Mouse (Mus musculus) myocyte (in vitro differentiated cells): ENCODE results near the gene Wtap. TPM values are rescaled to one million over a fixed set of nuclear protein-coding genes. Genes with fewer than 3 reads are reported as not detected.
"Not testable (repeated sequence)": the region's sequence is repeated elsewhere in the genome, so short reads cannot be mapped to it uniquely, and the experiment has no call there.

Experiments
- H3K27me3 ChIP-seq: one replicate; pipeline ENCODE4 v1.6.1; 2011; ENCODE audit not compliant: control insufficient read depth, insufficient read depth, insufficient read length
- H3K36me3 ChIP-seq: one replicate; pipeline ENCODE4 v1.6.1; 2011; ENCODE audit not compliant: control insufficient read depth, insufficient read depth
- H3K4me2 ChIP-seq: one replicate; pipeline ENCODE4 v1.6.1; 2011; ENCODE audit warnings: low read depth, control low read depth
- H3K4me3 ChIP-seq: one replicate; pipeline ENCODE4 v1.5.1; 2011; ENCODE audit warnings: mild to moderate bottlenecking, control low read depth, moderate library complexity
- H3K79me2 ChIP-seq: one replicate; pipeline ENCODE4 v1.6.1; 2011; ENCODE audit not compliant: control insufficient read depth, insufficient read depth
- H3ac ChIP-seq: one replicate; pipeline ENCODE4 v1.6.1; 2011; ENCODE audit not compliant: control insufficient read depth, insufficient read length
- CEBPB ChIP-seq: IDR thresholded peaks from 2 replicates; pipeline ENCODE4 v1.6.1; 2011; ENCODE audit warnings: mild to moderate bottlenecking, moderate library complexity; ENCODE audit not compliant: poor library complexity, insufficient read depth, severe bottlenecking
- E2F4 ChIP-seq: IDR thresholded peaks from one replicate; pipeline ENCODE4 v1.6.1; 2011; ENCODE audit warnings: mild to moderate bottlenecking, control low read depth, moderate library complexity; ENCODE audit not compliant: insufficient read depth
- MAX ChIP-seq: IDR thresholded peaks from one replicate; pipeline ENCODE4 v1.6.1; 2011; ENCODE audit warnings: low read depth, mild to moderate bottlenecking, control low read depth
- MYOD1 ChIP-seq, 3 experiments: IDR thresholded peaks; one replicate each; pipeline ENCODE4 v1.6.1; 2011; ENCODE audit warnings: control low read depth in 2 of 3, low read depth in 2 of 3, mild to moderate bottlenecking in 2 of 3, moderate library complexity in 1 of 3; ENCODE audit not compliant: insufficient read length in 2 of 3, control insufficient read depth in 1 of 3
- MYOG ChIP-seq, 3 experiments: IDR thresholded peaks; one replicate each; pipeline ENCODE4 v1.6.1; 2011; ENCODE audit warnings: control low read depth in 2 of 3, low read depth in 2 of 3, mild to moderate bottlenecking in 2 of 3; ENCODE audit not compliant: insufficient read length in 2 of 3, control insufficient read depth in 1 of 3, insufficient read depth in 1 of 3
- POLR2A ChIP-seq: IDR thresholded peaks from one replicate; pipeline ENCODE4 v1.6.1; 2011; ENCODE audit warnings: low read depth, mild to moderate bottlenecking, control low read depth, moderate library complexity; ENCODE audit not compliant: insufficient read length
- POLR2AphosphoS2 ChIP-seq: IDR thresholded peaks from one replicate; pipeline ENCODE4 v1.6.1; 2011; ENCODE audit warnings: low read depth, control low read depth; ENCODE audit not compliant: insufficient read length
- REST ChIP-seq: IDR thresholded peaks from one replicate; pipeline ENCODE4 v1.6.1; 2011; ENCODE audit warnings: mild to moderate bottlenecking, control low read depth, moderate library complexity; ENCODE audit not compliant: insufficient read depth, insufficient read length
- SRF ChIP-seq: IDR thresholded peaks from one replicate; pipeline ENCODE4 v1.6.1; 2011; ENCODE audit warnings: low read depth; ENCODE audit not compliant: control insufficient read depth, insufficient read length
- TCF12 ChIP-seq: IDR thresholded peaks from one replicate; pipeline ENCODE4 v1.6.1; 2011; ENCODE audit warnings: mild to moderate bottlenecking, control low read depth; ENCODE audit not compliant: poor library complexity, insufficient read depth, severe bottlenecking
- TCF3 ChIP-seq: IDR thresholded peaks from one replicate; pipeline ENCODE4 v1.6.1; 2011; ENCODE audit warnings: low read depth, control low read depth; ENCODE audit not compliant: insufficient read length
- USF1 ChIP-seq: IDR thresholded peaks from one replicate; pipeline ENCODE4 v1.6.1; 2011; ENCODE audit warnings: low read depth, mild to moderate bottlenecking, control low read depth, moderate library complexity
- polyA plus RNA-seq: library from polyadenylated mRNA; unstranded; fragments of >200 nt; fragmentation: generic; extraction: Trizol; gene quantifications from one replicate; pipeline ENCODE4 v1.2.1, GENCODE M21; 2012; ENCODE audit warnings: missing spikeins

The Wtap gene
- polyA plus RNA-seq, result 21.3 TPM

DNA sequence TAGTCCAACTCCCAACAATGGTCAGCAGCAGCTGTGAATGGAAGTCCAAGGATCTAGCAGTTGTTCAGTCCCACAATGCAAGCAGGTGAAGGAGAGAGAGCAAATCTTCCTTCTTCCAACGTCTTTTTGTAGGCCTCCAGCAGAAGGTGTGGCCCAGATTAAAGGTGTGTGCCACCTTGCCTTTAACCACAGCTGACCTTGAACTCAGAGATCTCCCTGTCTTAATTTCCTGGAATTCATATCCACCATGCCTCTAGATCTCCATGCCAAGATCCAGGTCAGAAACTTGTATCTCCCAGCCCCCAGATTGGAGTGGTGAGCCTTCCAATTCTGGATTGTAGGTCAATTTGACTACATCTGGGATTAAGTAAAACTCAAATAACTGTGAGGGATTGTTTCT lies at the start of gene Wtap:
Gene Wtap, minus strand, starts transcription at position 101 of the 400 bp plus-strand sequence.
- Histone ChIP-seq H3K36me3 (no peaks in the 10 kb centered on the region), H3ac (peak within 1 kb of the TSS; percentile 59), H3K79me2 (peaks cover 26% of the 10 kb centered on the region), H3K27me3 (no peaks in the 10 kb centered on the region), H3K4me3 (peak within 1 kb of the TSS; percentile 67), H3K4me2 (peak within 1 kb of the TSS; percentile 92)
- TF ChIP-seq TCF12, result no peak
- TF ChIP-seq TCF3, result no peak
- no peak for TF ChIP-seq REST
- no peak for TF ChIP-seq MYOD1 (IDR thresholded peaks at IDR 0.05; ENCODE audit: control insufficient read depth in 1 of 3, insufficient read length in 2 of 3, low read depth in 2 of 3)
- TF ChIP-seq USF1, result no peak
- no peak for TF ChIP-seq SRF
- no peak for TF ChIP-seq CEBPB
- no peak for TF ChIP-seq POLR2AphosphoS2
- no peak for TF ChIP-seq MAX

DNA sequence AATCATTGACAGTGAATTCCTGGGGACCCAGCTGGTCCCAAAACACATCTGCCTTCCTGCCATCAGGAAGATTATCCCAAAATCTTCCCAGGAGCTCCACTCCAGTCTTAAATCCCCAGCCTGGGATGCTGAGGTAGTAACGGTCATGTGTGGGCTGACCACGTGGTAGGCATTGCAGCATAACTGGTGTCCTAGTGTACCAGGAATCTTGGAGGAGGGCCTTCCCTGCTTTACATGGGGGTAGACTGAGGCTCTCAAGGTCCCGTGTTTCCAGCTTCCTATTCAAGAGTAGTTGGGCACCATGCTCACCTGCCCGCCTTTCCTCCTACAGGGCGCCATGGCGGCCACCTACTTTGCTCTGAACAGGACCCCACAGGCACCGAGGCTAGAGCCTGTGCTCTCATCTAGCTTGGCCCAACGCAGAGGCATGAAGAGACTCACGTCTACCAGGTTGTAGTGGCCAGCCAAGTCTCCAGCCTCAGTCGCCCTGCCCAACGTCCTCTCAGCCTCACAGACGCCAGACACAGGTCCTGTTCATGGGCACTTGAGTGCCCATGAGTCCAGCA lies 42.7 kb upstream of the Wtap start:
- not testable (repeated sequence) for H3K79me2 ChIP-seq, H3K4me3 ChIP-seq, H3K27me3 ChIP-seq, H3K4me2 ChIP-seq, H3K36me3 ChIP-seq, H3ac ChIP-seq

DNA sequence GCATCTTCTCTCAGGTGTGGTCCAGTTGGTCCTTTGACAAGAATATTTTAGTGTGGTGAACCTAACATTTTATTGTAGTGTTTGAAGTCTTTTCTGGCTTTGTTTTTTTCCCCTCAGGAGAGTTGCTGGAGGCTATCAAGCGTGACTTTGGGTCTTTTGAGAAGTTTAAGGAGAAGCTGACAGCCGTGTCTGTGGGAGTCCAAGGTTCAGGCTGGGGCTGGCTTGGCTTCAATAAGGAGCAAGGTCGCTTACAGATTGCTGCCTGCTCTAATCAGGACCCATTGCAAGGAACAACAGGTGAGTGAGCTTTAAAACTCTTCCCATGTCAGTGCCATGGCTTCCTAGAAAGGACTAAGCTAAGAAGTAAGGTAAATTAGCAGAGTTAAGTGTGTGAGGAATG lies 19.3 kb upstream of the Wtap start:
- H3K36me3 ChIP-seq, result peaks cover 26% of the 10 kb centered on the region
- H3K27me3 ChIP-seq, result no peaks in the 10 kb centered on the region
- no peak overlapping the region for H3K4me3 ChIP-seq
- H3K79me2 ChIP-seq, result peaks cover 11% of the 10 kb centered on the region
- H3K4me2 ChIP-seq, result no peak overlapping the region
- no peak for TF ChIP-seq TCF12
- TF ChIP-seq SRF, result no peak
- TF ChIP-seq MYOG (IDR thresholded peaks at IDR 0.05; ENCODE audit: control insufficient read depth in 1 of 3, insufficient read depth in 1 of 3, insufficient read length in 2 of 3, low read depth in 2 of 3), result no peak
- TF ChIP-seq MYOD1 (IDR thresholded peaks at IDR 0.05; ENCODE audit: control insufficient read depth in 1 of 3, insufficient read length in 2 of 3, low read depth in 2 of 3), result no peak
- no peak for TF ChIP-seq POLR2A
- no peak for TF ChIP-seq E2F4
- no peak for TF ChIP-seq REST
- no peak for TF ChIP-seq MAX
- TF ChIP-seq USF1, result no peak
- no peak for TF ChIP-seq CEBPB
- no peak for TF ChIP-seq POLR2AphosphoS2
- no peak for TF ChIP-seq TCF3
- no peak overlapping the region for H3ac ChIP-seq

- Histone ChIP-seq H3ac (no peak overlapping the region), H3K79me2 (peaks cover 13% of the 10 kb centered on the region), H3K36me3 (peaks cover 12% of the 10 kb centered on the region), H3K4me3 (no peak overlapping the region), H3K4me2 (no peak overlapping the region), H3K27me3 (no peaks in the 10 kb centered on the region)
- TF ChIP-seq SRF (no peak), POLR2A (no peak), USF1 (no peak), MYOD1 (IDR thresholded peaks at IDR 0.05; ENCODE audit: control insufficient read depth in 1 of 3, insufficient read length in 2 of 3, low read depth in 2 of 3) (no peak), CEBPB (no peak), TCF3 (no peak), TCF12 (no peak), E2F4 (no peak), MAX (no peak), REST (no peak), MYOG (IDR thresholded peaks at IDR 0.05; ENCODE audit: control insufficient read depth in 1 of 3, insufficient read depth in 1 of 3, insufficient read length in 2 of 3, low read depth in 2 of 3) (no peak), POLR2AphosphoS2 (no peak)
These were observed 15.9 kb upstream of the Wtap start for GRCm38 (mm10) chr17:13009887-13010286.

GRCm38 (mm10) chr17:13008528-13008927 lies 14.6 kb upstream of the Wtap start:
- Histone ChIP-seq H3ac (peak overlapping the region; percentile 70), H3K4me3 (peak overlapping the region; percentile 63), H3K79me2 (peaks cover 13% of the 10 kb centered on the region), H3K36me3 (peaks cover 7% of the 10 kb centered on the region), H3K4me2 (peak overlapping the region; percentile 95), H3K27me3 (no peaks in the 10 kb centered on the region)
- no peak for TF ChIP-seq MYOD1 (IDR thresholded peaks at IDR 0.05; ENCODE audit: control insufficient read depth in 1 of 3, insufficient read length in 2 of 3, low read depth in 2 of 3)
- no peak for TF ChIP-seq REST
- no peak for TF ChIP-seq USF1
- TF ChIP-seq TCF3, result no peak
- no peak for TF ChIP-seq CEBPB
- TF ChIP-seq POLR2AphosphoS2, result no peak
- no peak for TF ChIP-seq POLR2A
- no peak for TF ChIP-seq SRF
- TF ChIP-seq E2F4, result no peak
- TF ChIP-seq MAX, result no peak
- no peak for TF ChIP-seq TCF12
- TF ChIP-seq MYOG (IDR thresholded peaks at IDR 0.05; ENCODE audit: control insufficient read depth in 1 of 3, insufficient read depth in 1 of 3, insufficient read length in 2 of 3, low read depth in 2 of 3), result no peak
